Mouse (Mus musculus) mouse embryonic stem cell (cell line): Measurements from ENCODE around the gene Tulp3.

ENCODE experiments used
- in situ Hi-C, 2 experiments: fragments of 300-500 bp; cut with MboI; formaldehyde crosslinking; loops; 1 replicate in 1 of 2; 3 replicates in 1 of 2; pipeline ENCODE4 v1.14.3; 2019 to 2020; ENCODE audit warnings: low sequenced_read_pairs in 2 of 2, low pct_unique_long_range_greater_than_20kb in 1 of 2, mixed read lengths in 1 of 2; ENCODE audit not compliant: unreplicated experiment in 1 of 2

Tulp3 gene

DNA sequence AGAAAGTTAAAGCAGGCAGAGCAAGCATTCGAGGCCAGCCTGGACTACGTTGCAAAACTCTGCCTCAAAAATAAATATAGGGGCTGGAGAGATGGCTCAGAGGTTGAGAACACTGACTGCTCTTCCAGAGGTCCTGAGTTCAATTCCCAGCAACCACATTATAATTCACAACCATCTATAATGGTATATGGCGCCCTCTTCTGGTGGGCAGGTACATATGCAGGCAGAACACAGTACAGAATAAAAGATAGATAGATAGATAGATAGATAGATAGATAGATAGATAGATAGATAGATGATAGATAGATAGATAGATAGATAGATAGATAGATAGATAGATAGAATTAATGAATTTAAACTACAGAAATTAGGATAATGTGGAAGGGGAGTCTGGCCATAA is 53.0 kb downstream of the Tulp3 start:
- in situ Hi-C loops, result loop anchor here (5.0 kb wide), 2 partner anchors 65 to 115 kb away; no protein-coding TSS in a partner anchor

DNA sequence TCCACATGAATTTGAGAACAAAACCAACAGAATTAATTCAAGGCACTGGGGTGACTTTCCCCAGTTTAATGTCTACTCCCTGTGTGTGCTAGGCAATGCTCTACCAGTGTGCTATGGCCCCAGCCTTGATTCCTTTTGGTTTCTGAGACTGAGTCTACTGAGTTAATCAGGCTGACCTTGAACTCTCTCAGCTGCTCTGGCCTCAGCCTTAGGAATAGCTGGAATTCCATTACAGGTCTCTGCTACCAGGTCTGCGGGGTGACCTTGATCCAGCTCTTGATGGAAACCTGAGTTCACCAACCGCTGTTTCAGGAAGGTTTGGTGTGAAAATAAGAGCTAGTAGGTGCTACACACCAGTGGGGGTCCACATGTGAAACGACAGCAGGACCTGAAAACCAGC is 53.8 kb downstream of the Tulp3 start:
- in situ Hi-C loops, result loop anchor here (5.0 kb wide), 2 partner anchors 65 to 115 kb away; no protein-coding TSS in a partner anchor

DNA sequence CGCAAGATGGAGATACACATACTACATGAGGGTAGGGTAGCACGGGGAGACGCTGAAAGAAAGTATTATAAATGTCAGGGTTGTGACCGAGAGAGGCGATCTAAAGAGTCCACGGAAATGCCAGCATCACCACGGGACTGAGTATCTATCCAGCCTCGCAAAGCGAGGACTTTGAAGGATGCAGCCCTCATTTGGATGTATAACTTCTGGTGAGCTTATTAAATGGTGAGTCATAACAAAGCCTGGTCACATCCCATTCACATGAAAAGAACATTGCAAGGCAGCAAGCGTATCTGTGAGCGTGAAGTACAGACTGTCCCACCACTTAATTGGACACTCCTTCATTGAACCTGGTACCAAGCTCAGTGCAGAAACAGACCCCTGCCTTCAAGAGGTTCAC is 54.2 kb downstream of the Tulp3 start:
- in situ Hi-C loops, result loop anchor here (5.0 kb wide), 2 partner anchors 64 to 114 kb away; no protein-coding TSS in a partner anchor

DNA sequence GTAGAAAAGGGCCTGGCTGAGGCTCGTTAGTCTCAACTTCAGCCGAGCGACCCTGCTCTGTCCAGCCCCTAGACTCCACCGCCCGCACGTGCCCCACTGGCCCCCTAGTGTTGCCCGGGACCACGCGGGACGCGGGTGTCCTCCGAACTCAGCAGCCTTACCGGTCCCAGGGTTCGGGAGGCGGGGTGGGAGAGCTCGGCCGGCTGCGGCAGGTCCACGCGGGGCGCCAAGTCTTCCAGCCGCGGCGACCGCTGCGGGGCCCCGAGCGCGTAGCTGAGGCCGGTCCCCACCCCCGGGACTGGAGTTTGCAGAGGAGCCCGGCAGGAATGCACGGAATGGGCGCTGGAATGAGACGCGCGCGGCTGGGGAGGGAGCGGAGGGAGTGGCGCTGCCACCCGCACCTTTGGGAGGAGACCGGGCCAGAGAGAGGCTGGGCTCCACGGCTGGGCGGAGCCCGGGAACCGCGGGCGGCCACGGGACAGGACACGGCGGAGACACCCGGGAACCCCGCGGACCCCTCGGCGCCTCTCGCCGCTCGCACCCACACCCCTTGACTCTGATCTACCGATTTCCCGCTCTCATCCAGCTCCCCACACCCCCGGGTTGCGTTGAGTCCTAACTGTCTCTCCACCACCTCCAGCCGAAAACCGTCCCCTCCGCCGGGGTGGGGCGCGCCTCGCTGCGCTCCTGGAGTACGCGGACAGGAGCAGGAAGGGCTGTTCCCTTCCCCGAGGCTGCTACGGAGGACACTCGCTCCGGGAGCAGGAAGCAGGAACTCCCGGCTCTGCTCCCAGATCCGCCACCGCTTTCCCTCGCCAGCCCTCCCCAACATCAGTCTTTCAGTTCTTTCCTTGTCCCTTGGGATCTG is 55.3 kb downstream of the Tulp3 start, which contains the start of gene Tead4:
Gene Tead4, minus strand, starts transcription at position 690 of the 868 bp plus-strand sequence.
- in situ Hi-C loops, result loop anchor here (5.0 kb wide), 2 partner anchors 63 to 113 kb away; no protein-coding TSS in a partner anchor

DNA sequence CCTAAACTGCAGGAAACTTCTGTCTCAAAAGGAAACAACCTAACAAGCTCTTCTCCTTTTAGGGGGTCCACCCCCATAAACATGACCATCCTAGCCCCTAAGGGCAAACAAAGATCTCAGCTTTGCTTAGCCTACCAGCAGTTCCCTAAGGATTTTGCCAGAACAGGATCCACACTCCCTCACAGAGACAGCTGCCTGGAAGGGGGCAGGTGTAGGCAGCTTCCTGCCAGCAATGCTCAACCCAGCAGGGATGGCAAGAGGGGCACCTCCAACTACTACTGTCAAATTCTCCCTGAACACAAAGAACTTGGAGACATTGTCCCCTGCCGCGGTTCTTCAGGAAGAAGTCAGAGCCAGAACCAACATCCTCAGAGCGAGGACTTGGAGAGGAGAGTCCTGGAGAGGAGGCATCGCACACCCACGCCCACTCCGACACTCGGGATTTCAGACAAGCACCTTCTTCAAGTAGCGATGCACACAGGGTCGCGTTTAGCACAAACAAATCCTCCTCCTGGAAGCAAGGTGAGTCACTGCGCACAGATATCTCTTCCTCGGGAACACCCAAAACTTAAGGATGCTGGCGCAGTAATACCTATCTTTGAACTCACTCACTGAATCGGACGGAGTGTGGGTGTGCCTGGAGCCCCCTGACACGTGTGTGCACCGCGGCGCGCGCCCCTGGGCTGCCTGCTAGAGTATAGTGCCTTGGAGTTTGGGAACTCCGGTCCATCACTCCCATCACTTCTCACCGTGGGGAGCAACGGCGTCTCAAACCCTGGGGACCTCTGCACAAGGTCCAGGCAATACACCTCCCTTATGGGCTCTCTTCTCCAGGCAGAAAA is 56.1 kb downstream of the Tulp3 start:
- in situ Hi-C loops, result loop anchor here (5.0 kb wide), 2 partner anchors 62 to 112 kb away; no protein-coding TSS in a partner anchor

DNA sequence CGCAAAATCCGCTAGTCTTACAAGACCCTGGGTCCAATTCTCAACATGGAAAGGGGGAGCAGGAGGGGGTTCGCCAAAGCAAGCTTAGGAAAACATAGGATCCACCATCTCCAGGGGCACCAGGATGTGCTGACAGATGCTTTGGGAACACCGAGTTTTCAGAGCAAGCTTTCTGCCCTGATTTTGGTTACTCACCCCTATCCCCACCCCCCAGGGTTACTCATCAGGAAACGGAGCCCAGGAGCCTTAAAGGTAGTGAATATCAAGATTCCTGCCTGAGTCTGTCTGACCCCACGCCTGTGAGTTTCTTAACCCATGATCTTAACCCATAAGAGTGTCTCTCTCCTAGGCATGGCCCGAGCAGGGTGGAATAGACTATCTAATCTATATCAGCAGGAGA is 57.4 kb downstream of the Tulp3 start:
- in situ Hi-C loops, result loop anchor here in 1 of 2 experiments (5.0 kb wide), 1 partner anchor 61 kb away; no protein-coding TSS in a partner anchor

DNA sequence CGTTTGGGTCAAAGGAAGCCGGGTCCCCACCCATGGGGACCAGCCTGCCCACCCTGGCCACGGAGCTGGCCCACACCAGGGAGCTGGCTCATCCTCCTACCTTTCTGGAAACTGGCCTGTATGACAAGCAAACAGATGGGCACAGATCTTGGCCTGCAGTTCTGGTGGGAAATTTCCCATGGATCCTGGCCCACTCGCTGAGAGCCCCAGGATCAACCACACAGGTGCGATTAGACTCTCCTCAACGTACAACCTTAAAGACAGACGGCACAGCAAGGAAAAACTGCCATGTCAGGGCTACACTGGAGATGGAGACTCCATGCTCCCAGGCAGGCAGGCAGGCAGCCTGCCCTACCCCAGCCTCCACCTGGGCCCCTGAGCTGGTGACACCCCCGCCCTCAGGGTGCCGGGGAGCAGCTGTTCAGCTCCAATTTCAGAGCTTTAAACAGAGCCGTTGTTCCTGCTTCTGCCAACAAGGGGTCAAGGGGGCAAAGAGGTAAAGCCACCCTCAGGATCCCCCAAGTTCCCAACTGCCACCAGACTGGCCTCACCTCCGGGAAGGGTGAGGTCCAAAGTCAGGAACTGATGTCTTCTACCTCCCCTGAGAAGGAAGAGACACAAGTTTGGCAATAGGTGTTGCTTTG is 58.8 kb downstream of the Tulp3 start:
- in situ Hi-C loops, result loop anchor here in 1 of 2 experiments (5.0 kb wide), 1 partner anchor 60 kb away; no protein-coding TSS in a partner anchor

DNA sequence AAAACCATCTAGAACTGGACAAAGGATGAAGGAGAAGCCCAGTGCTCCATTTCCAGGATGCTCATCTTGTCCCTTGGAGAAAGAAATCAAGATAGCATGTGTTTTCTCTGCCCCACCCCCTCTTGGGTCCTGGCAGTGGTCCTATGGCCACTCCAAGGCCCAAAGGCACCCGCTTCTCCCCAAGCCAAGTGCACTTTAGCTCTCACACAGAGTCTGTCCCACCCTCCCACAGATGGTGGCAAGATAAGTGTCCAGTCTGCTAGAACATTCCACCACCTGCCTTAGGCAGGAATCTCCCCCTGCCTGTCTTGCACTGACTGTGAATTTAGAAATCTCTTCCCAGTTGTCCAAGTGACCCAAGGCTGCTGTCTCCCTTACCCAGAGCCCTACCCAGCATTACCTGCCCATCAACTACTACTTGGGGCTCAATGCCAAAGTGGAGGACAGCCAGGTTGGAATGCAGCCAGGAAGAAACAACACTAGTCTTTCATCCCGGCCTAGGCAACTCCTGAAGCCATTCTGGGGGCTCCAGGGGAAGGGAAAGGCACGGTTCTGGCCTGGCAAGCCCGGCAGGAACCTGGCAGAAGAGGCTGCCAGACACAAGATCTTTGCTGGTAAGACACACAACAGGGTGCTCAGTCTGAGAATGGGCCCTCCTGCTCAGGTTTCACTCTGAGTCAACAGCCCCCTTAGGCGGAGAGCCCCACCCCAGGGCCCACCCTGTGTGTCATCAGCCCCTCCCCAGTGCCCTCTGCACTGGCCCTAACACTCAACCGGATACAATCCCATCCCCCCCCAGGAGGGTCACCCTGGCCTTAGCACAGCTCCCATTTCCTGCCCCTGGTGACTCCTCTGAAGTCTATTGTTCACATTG is 59.5 kb downstream of the Tulp3 start:
- in situ Hi-C loops, result loop anchor here in 1 of 2 experiments (5.0 kb wide), 1 partner anchor 59 kb away; no protein-coding TSS in a partner anchor

DNA sequence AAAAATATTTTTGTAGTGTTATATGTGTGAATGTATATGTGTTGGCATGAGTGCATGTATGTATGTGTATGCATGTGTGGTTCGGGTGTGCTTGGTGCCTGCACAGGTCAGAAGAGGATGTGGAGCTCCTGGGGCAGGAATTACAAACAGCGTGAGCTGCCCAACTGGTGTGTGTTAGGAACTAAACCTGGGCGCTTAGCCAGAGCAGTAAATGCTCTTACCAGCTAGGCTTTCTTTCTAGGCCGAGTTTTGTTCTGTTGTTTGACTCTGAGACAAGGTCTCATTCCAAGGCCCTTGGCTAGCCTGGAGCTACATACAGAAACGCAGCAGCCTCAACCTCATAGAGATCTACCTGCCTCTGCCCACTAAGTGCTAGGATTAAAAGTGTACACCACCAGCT is 64.4 kb downstream of the Tulp3 start:
- in situ Hi-C loops, result no loop called here

DNA sequence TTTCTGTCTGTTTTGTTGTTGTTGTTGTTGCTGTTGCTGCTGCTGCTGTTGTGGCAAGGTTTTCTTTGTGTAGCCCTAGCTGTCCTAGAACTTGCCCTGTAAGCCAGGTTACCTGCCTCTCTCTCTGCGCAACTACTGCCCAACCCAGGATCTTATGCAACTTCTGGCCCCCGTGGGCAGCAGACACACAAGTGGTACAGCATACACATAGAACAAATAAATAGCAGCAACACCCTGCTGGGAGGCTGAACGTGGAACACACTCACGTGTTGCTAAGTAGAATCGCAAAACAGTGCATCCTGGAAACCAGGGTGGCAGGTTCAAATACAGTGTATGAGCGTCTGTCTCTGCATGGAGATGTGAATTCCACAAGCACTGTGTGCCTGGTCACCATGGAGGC is 67.0 kb downstream of the Tulp3 start:
- in situ Hi-C loops, result no loop called here

DNA sequence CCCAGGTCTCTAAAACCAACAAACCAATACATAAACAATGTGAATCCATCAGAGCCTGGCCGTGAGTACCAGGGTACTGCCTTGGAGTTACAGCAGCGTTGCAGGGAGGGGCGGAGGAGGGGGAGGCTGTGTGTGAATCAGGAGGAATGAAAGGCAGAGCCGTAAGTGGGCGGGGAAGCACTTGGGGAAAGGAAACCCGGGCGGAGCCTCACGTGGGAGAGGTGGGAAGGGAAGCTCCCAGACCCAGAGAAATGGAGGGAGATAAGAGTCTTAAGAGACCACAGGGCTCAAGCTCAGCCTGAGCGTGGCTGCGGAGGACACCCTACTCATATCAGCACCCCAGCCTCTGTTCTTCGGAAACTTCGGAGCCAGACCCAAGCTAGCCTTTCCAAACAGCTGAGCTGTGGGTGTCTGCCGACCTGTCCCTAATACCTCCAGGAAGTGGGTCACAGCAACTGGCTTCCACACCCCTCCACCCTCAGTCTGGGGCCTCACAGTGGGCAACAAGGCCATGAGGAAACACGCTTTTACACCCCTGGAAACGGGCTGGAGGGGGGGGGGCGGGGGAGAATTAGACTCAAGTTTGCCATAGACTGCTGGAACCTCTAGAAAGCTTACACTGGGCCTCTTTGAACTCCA is 69.7 kb downstream of the Tulp3 start:
- in situ Hi-C loops, result no loop called here

DNA sequence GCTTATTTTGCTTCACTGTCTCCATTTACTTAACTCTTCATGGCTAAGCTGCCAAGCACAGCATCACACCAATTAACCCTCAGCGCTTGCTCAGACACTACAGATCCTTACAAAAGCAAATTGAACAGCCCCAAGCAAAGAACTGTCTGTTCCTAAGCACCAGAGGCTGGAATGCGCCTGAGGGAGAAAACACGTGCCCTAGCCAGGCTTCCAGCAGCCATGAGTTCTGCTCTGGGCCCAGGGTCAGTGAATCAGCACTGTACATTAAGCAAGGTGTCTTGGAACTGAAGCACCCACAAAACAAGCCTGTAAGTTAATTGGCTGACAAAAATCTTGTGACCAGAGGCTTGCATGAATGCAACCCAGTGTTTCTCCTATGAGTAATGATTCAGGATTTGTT is 73.5 kb downstream of the Tulp3 start:
- in situ Hi-C loops, result no loop called here

DNA sequence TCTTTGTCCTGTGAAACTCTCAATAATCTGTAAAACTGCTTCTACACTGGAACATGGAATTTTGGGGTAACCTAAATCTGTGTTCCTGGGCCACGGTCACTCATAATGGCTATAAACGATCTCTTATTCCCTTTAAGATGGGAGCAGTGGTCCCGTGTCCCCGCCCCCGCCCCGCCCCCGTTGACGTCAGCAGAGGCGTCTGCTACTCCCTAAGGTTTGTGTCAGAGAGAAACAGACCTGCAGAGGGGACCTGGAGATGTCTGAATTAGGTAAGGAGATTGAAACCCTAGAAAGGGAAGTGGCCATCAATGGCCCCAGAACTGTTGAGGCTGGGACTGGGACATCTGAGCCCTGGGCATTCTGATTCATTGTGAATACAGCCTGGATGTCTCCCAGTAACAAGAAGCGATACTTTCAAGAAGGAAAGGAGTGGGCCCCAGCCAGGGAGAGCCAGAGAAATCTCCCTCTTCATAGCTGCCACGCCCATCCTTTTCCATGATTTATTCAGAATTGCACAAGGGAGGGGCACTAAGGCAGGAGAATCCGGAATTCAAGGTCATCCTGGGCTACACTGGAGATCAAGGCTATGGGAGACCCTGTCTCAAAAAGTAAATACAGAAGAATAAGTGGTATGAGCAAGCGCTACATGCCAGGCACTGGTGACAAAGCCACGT is 75.0 kb downstream of the Tulp3 start:
- in situ Hi-C loops, result no loop called here

DNA sequence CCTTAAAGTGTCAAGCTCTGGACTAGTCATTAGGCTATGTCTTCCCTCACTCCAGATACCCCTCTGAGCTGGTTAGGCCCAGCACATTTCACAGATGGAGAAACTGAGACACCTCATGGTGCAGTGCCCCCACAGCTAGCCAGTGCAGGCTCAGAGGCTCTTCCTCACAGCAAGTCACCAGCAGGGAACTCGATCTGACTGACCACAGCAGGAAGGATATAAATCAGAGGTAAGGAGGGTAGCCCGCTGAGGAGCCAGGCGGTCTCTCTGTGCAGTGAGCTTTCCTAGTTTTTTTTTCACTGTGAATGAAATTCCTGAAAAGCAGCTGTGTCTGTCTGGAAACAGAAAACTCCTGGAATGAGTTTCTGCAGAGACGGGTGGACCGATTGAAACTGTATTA is 76.0 kb downstream of the Tulp3 start:
- in situ Hi-C loops, result no loop called here

DNA sequence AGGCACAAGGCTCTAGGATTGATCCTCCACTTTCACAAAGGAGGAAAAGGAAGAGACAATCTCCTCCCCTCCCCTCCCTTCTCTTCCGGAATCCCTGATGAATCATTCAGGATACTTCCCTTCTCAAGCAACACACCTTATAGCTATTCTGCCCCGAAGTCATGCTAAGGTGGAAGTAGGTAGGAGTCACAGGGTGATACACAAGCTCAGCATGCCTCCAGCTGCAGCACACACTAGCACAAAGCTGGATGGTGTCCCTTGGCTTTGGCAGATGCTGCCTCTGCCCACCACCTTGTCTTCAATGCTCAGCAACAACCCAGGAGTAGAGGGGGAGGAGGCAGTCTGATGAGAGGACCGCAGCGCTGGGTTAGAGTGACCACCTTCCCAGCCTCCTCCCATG is 76.6 kb downstream of the Tulp3 start:
- in situ Hi-C loops, result no loop called here

DNA sequence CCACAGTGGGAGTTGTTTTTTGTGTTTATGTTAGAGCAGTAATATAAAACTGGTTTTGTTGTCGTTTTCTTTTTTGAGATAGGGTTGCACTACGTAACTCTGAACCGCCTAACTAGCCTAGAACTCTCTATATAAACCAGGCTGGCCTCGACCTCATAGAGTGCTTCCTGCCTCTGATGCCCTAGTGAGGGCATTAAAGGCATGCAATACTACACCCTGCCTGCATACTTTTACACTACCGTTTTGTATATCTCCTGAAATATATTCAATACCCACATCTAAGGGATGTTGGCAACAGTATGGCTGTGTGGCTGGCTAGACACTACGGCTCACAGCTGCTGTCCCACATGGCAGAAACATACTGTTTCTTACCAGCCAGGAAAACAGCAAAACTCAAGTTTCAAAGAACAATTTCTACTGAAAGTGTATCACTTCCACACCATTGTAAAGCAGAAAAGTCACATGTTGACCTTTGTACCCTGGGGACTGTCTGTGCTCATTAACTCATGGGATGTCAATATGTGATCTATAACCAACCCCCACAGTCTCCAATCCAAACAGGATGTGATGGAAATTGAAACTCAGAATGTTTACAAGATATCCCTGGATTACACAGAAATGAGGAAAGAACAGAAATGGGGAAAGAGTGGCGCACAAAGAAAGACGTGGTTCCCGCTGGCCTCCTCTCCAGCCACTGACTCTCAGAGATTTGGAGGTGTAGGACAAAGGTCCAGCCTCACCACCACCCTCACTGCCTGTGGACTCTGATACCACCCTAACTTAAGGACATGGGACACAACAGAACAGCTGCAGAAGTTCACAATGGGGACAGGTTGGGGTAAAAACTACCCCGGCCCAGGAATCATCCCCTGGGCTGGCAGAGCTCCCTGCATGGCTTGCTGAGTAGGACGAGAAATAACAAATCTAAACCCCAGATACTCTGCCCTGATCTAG is 78.2 kb downstream of the Tulp3 start:
- in situ Hi-C loops, result no loop called here
